Mouse (Mus musculus) T-cell, adult 66 days (primary cell): Measurements from ENCODE around the gene Cpne6. TPM values are rescaled to one million over a fixed set of nuclear protein-coding genes. Genes with fewer than 3 reads are reported as not detected.

Source experiments
- total RNA-seq, 2 experiments: library from RNA; stranded (reverse); gene quantifications; 3 replicates in 1 of 2; 4 replicates in 1 of 2; pipeline ENCODE4 v1.2.4; 2023

Cpne6 gene
- total RNA-seq, result not detected

DNA sequence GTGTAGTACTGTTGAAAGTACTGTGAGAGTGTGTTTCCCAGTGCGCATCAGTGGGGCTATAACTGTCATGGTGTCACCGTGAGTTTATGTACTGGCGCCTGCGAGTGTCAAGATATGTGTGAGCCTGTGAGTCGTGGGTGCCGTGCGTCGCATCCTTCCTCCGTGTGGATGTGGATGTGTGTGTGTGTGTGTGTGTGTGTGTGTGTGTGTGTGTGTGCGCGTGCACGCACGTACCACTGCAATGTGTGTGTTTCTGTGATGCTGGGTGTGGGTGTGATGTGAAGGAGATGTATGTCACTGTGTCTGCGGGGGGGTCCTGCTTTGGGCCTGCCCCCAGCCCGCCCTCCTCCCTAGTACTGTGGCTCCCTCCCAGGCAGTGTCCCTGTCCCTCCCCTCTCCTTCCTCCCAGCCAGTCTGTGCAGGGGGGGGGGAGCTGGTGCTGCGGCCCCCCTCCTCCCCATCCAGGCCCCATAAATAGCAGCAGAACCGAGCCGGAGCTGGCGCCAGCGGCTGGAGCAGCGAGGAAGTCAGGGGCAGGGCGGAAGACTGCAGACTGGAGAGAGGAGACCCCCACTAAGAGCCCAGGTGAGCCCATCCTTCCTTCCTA, at the start of gene Cpne6:
Cpne6 (plus strand) TSS at position 321 of the 607 bp plus-strand sequence.

GRCm38 (mm10) chr14:55478651-55479599, 31.3 kb upstream of the Cpne6 start, which contains the start of gene Dhrs4:
Gene Dhrs4 (plus strand): TSS chr14:55478758.

DNA sequence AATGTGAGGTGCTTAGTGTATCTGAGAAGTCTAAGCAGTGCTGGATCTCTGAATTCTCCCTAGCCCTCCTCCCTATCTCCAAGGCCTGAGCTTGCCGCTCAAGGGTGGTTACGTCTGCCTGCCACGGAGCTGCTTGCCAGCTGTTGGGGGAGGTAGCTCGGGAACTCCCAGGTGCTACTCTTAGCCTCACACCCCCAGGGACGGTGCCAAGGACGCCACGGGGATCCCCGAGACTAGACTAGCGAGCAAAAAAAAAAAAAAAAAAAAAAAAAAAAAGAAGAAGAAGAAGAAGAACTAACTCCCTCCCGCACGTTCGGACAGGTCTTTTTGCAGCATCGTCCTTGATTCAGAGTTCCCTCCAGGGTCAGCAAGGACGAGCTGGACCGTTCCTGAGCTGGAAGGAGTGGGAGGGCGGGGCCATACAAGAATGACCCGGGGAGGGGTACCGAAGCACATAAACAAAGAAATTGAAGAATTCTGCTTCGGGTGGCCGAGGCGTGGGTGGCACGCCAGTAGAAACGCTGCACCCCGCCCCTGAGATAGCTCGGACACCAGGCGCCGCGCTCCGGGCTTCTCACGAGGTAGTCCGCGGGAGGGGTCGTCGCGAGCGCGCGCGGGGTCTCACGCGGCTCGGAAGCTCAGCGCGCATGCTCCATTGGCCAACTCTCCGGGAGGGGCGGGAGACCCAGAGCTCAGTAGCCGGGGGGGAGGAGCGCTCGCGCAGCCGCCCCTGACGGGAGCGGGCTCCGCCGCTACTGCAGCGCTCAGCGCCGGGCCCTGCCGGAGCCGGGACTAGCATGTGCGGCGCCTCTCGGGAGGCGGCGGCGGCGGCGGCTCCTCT, 19.7 kb upstream of the Cpne6 start, which contains the start of gene Carmil3:
Carmil3 (plus strand) TSS at position 291 of the 841 bp plus-strand sequence.

DNA sequence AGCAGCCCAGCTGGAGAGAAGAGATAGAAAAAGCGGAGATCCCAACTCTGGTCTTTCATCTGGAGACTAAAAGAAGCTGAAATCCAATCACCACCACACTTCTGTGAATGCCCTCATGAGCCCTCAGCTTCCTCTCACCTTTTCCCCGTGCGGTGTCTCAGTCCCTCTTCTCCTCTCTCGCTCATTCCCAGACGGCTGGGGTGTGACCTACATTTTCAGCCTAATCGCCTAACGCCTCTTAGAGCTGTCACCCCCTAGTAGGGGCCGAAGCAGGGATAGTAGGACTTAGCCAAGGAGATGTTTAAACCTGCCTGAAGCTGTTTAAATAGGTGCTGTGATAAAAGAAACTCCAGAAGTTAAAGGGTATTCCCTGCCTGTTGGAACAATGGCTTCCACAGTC, 14.5 kb downstream of the Cpne6 start, which contains the start of gene Nrl:
Nrl (minus strand) TSS at position 197 of the 400 bp plus-strand sequence.

DNA sequence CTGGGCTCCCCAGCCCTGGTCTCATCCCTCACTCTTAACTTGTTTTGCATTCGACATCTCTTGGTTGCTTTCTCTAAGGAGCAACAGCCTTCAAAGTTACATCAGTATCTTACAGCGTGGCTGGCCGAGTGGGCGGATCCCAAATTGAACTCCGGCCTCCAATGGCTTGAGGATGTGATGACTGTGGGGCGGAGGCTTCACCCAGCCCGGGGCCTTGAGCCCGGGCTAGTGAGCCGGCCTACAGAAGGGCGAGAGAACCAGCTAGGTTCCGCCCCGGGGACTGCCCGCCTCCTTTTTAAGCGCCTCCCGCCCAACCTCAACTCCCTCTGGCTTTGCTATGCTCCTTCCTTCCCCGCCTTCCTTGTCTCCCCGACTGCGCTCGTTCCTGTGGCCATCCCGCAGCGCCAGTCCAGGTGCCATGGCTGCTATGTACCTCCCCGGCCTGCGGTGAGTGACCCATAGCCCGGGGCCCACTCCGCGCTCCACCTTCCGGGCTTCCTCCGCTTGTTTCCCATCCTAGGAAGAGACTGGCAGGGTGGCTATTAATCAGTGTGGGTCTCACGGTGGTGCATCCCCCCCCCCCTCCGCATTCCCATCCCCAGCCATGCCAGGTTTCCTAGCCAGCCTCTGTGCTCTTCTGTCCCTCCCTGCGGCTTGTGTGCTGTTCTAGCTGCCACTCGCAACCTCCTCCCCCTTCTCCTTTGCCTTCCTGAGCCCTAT, 30.0 kb downstream of the Cpne6 start, which contains the start of gene Pck2:
Pck2 (plus strand) TSS at position 200 of the 720 bp plus-strand sequence.

GRCm38 (mm10) chr14:55559799-55560201, 49.6 kb downstream of the Cpne6 start, which contains the start of gene Dcaf11:
Gene Dcaf11 (plus strand): TSS chr14:55560006.

GRCm38 (mm10) chr14:55560202-55561073, 50.2 kb downstream of the Cpne6 start, which contains the start of gene A730061H03Rik:
Gene A730061H03Rik (minus strand): TSS chr14:55560406.

Other genes starting within 250 kb of the Cpne6 start
- 10 to 100 TPM; 23.0 to 26.3 TPM for gene Dhrs4, start 31.7 kb upstream of the Cpne6 start, total RNA-seq
- under 1 TPM; 0.64 to 0.68 TPM for gene Carmil3, start 19.8 kb upstream of the Cpne6 start, total RNA-seq
- not detected for gene Nrl, start 14.5 kb downstream of the Cpne6 start, total RNA-seq
- 10 to 100 TPM; 12.3 to 20.4 TPM for gene Pck2, start 29.8 kb downstream of the Cpne6 start, total RNA-seq
- gene Dcaf11, start 49.6 kb downstream of the Cpne6 start, total RNA-seq, result 10 to 100 TPM; 73.6 to 74.9 TPM
- gene A730061H03Rik, start 50.0 kb downstream of the Cpne6 start, total RNA-seq, result 1 to 10 TPM; 4.9 to 6.6 TPM
- not detected for gene Fitm1, start 65.2 kb downstream of the Cpne6 start, total RNA-seq
- gene Psme1, start 67.7 kb downstream of the Cpne6 start, total RNA-seq, result 100 to 1,000 TPM; 310 to 383 TPM
- 10 to 100 TPM; 23.4 to 24.2 TPM for gene Emc9, start 74.9 kb downstream of the Cpne6 start, total RNA-seq
- gene Psme2, start 80.7 kb downstream of the Cpne6 start, total RNA-seq, result 100 to 1,000 TPM; 462 to 464 TPM
- 100 to 1,000 TPM; 112 to 116 TPM for gene Rnf31, start 81.3 kb downstream of the Cpne6 start, total RNA-seq
- 100 to 1,000 TPM; 104 to 137 TPM for gene Irf9, start 93.1 kb downstream of the Cpne6 start, total RNA-seq
- gene Rec8, start 107.6 kb downstream of the Cpne6 start, total RNA-seq, result 1 to 10 TPM in 1 of 2 experiments, not detected in 1; 1.3 TPM
- gene Ipo4, start 125.5 kb downstream of the Cpne6 start, total RNA-seq, result 10 to 100 TPM; 70.5 to 88.4 TPM
- gene Gm49378, start 127.5 kb downstream of the Cpne6 start, total RNA-seq, result 1 to 10 TPM; 4.0 to 4.6 TPM
- 10 to 100 TPM; 43.9 to 52.9 TPM for gene Tm9sf1, start 133.4 kb downstream of the Cpne6 start, total RNA-seq
- 1 to 10 TPM; 4.1 to 5.9 TPM for gene Tssk4, start 139.7 kb downstream of the Cpne6 start, total RNA-seq
- gene Mdp1, start 150.1 kb downstream of the Cpne6 start, total RNA-seq, result 10 to 100 TPM; 44.5 to 56.7 TPM
- gene Gmpr2, start 161.5 kb downstream of the Cpne6 start, total RNA-seq, result 10 to 100 TPM; 19.3 to 25.8 TPM
- 100 to 1,000 TPM; 182 to 187 TPM for gene Nedd8, start 161.7 kb downstream of the Cpne6 start, total RNA-seq
- gene Tinf2, start 171.4 kb downstream of the Cpne6 start, total RNA-seq, result 100 to 1,000 TPM in 1 of 2 experiments, 10 to 100 TPM in 1; 94.4 to 113 TPM
- 1 to 10 TPM; 4.4 to 4.9 TPM for gene Tgm1, start 203.5 kb downstream of the Cpne6 start, total RNA-seq
- gene Rabggta, start 211.8 kb downstream of the Cpne6 start, total RNA-seq, result 100 to 1,000 TPM in 1 of 2 experiments, 10 to 100 TPM in 1; 82.0 to 104 TPM
- 10 to 100 TPM; 16.5 to 19.4 TPM for gene Dhrs1, start 235.2 kb downstream of the Cpne6 start, total RNA-seq
- 10 to 100 TPM; 31.3 to 38.2 TPM for gene Nop9, start 235.2 kb downstream of the Cpne6 start, total RNA-seq
- not detected for gene Cideb, start 248.0 kb downstream of the Cpne6 start, total RNA-seq